Mouse (Mus musculus) yolk sac, embryonic 10.5 days (tissue): ENCODE results near the gene Slc13a4.

ENCODE experiments used
- DNase-seq: peaks from one replicate; pipeline ENCODE4 v3.0.0-alpha.2; 2017; ENCODE audit warnings: low spot score

The Slc13a4 gene

GRCm38 (mm10) chr6:35302581-35302980, 5.3 kb downstream of the Slc13a4 start:
- DNase-seq: no peak

GRCm38 (mm10) chr6:35298323-35298722, 9.6 kb downstream of the Slc13a4 start:
- DNase-seq: no peak

- DNase-seq: peak; percentile 59
Measured at GRCm38 (mm10) chr6:35297516-35298227, 10.3 kb downstream of the Slc13a4 start.

- DNase-seq: no peak
Measured at GRCm38 (mm10) chr6:35297001-35297400, 10.9 kb downstream of the Slc13a4 start.

GRCm38 (mm10) chr6:35294964-35295363, 13.0 kb downstream of the Slc13a4 start:
- no peak for DNase-seq

- DNase-seq: no peak
Measured at GRCm38 (mm10) chr6:35289676-35290075, 18.3 kb downstream of the Slc13a4 start.

GRCm38 (mm10) chr6:35288920-35289319, 19.0 kb downstream of the Slc13a4 start:
- no peak for DNase-seq

- no peak for DNase-seq
Measured at GRCm38 (mm10) chr6:35288114-35288761, 19.7 kb downstream of the Slc13a4 start.

- DNase-seq: no peak
Measured at GRCm38 (mm10) chr6:35279306-35279705, 28.6 kb downstream of the Slc13a4 start.

- peak; percentile 71 for DNase-seq
Measured at GRCm38 (mm10) chr6:35277903-35278587, 29.9 kb downstream of the Slc13a4 start.

GRCm38 (mm10) chr6:35273391-35274082, 34.4 kb downstream of the Slc13a4 start:
- DNase-seq: no peak

GRCm38 (mm10) chr6:35271868-35272765, 35.8 kb downstream of the Slc13a4 start:
- DNase-seq: peak; percentile 77

GRCm38 (mm10) chr6:35271094-35271855, 36.7 kb downstream of the Slc13a4 start:
- DNase-seq: no peak

GRCm38 (mm10) chr6:35269643-35270042, 38.3 kb downstream of the Slc13a4 start:
- DNase-seq: no peak

- no peak for DNase-seq
Measured at GRCm38 (mm10) chr6:35268711-35269110, 39.2 kb downstream of the Slc13a4 start.

- no peak for DNase-seq
Measured at GRCm38 (mm10) chr6:35265580-35266278, 42.2 kb downstream of the Slc13a4 start.

GRCm38 (mm10) chr6:35260531-35260930, 47.4 kb downstream of the Slc13a4 start:
- no peak for DNase-seq

GRCm38 (mm10) chr6:35259526-35259925, 48.4 kb downstream of the Slc13a4 start:
- no peak for DNase-seq

GRCm38 (mm10) chr6:35258922-35259321, 49.0 kb downstream of the Slc13a4 start:
- no peak for DNase-seq

GRCm38 (mm10) chr6:35257626-35258190, 50.2 kb downstream of the Slc13a4 start:
- DNase-seq: no peak
